Mouse (Mus musculus): ENCODE data around the gene N4bp1. TPM values are rescaled to one million over a fixed set of nuclear protein-coding genes. Genes with fewer than 3 reads are reported as not detected.

N4bp1 gene
- polyA plus RNA-seq (2017; shearing (Covaris generic)): 4.6 TPM

GRCm38 (mm10) chr8:86884489-86885463 is at the start of gene N4bp1:
N4bp1 (minus strand) TSS chr8:86885258.

Other genes starting within 250 kb of the N4bp1 start
- gene Gm10638, start 139.6 kb downstream of the N4bp1 start, polyA plus RNA-seq (2017; shearing (Covaris generic)): not detected
- 4.4 TPM for gene Siah1a, start 139.3 kb downstream of the N4bp1 start, polyA plus RNA-seq (2017; shearing (Covaris generic))

Measured in CD4-positive, CD25-positive, alpha-beta regulatory T cell, adult 9 weeks (primary cell).